Mouse (Mus musculus) left cerebral cortex, adult 9 months (tissue): ENCODE measurements around the gene Abcg2.
"Not testable (repeated sequence)": the region's sequence is repeated elsewhere in the genome, so short reads cannot be mapped to it uniquely, and the experiment has no call there.

Experiments
- DNase-seq, 2 experiments: peaks; one replicate each; pipeline ENCODE4 v3.0.0; 2022; ENCODE audit warnings: low spot score in 2 of 2

The Abcg2 gene

GRCm38 (mm10) chr6:58584223-58584622 lies at the start of gene Abcg2:
Abcg2 (plus strand) TSS chr6:58584523.
- DNase-seq: not testable (repeated sequence)

GRCm38 (mm10) chr6:58540263-58540662 lies 44.1 kb upstream of the Abcg2 start:
- not testable (repeated sequence) for DNase-seq

- peak in 1 of 2 experiments; percentile 36 for DNase-seq
Measured at GRCm38 (mm10) chr6:58542852-58543251, 41.5 kb upstream of the Abcg2 start.

- not testable (repeated sequence) for DNase-seq
Measured at GRCm38 (mm10) chr6:58544971-58545370, 39.4 kb upstream of the Abcg2 start.

- not testable (repeated sequence) for DNase-seq
Measured at GRCm38 (mm10) chr6:58546050-58546449, 38.3 kb upstream of the Abcg2 start.

DNA sequence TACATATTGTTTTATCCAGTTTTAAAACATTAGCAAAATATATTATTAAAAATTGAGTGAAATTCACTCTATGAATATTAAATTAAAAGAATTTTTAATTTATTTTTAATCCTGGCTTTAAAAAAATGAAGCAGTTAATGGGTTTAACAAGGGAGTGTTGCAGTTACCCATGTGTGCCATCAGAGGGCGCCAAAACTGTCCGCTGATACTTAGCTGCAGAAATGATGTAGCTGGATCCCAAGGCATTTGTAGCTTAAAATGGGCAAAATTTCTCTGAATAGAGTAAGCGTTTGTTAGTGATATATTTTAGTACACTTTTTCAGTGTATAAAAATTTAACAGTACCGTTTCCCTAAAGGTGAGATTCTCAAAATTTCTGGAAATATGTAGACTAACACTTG lies 37.5 kb upstream of the Abcg2 start:
- peak in 1 of 2 experiments; percentile 57 for DNase-seq

- not testable (repeated sequence) for DNase-seq
Measured at GRCm38 (mm10) chr6:58553812-58554211, 30.5 kb upstream of the Abcg2 start.

DNA sequence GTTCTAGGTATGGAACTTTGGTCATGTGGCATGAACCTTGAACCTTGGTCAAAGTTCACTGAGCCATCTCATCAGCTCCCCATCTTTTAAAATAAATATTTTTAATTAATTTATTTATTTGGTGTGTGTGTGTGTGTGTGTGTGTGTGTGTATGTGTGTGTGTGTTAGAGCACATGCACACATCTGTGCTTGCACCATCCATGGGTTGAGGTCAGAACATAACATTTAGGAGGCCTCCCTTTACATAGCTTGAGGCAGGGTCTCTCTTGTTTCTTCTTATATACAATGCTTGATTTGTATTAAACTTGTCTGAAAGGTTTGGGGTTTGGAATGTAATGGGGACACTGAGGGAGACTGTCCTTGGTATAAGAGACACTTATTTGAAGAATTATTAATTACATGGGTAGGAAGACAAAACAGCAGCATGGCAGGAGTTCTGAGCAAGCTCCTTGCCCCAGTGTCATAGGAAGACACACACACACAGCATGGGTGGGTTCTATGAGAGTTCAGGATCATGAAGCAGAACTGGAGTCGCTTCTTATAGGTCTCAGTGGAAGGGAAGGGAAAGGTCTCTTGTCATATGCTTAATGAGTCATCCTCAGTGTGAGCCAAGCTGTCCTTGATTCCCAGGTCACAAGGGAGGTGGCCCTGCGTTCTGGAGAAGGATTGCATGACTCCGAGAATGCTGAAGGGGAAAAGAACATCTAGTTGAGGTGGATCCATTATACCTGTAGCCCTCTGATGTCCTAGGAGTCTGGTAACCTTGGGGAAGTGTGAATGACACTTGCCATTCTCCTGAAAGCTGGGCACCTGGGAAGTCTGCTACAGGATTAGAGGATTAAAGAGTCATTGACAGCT lies 9.9 kb downstream of the Abcg2 start:
- not testable (repeated sequence) for DNase-seq

GRCm38 (mm10) chr6:58595639-58596293 lies 11.4 kb downstream of the Abcg2 start:
- not testable (repeated sequence) for DNase-seq

- DNase-seq: peak in 1 of 2 experiments; percentile 25
Measured at GRCm38 (mm10) chr6:58596294-58596653, 12.0 kb downstream of the Abcg2 start.

DNA sequence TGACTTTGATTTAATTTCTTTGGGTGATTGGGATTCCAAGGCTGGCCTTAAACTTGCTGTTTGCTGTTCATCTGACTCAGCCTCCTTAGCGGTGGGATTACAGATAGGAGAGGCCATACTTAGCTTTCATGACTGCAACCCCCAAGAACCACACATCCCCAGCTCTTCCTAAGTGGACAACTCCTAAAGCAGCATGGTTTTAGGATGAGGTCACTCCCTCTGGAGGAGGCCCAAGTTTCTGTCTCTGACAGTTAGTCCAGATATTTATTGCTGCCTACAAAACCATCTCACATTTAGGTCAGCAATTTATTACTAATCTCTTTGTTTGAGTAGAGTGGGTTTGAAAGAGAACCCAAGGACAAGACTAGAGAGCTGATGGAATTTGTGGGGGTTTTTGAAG lies 17.8 kb downstream of the Abcg2 start:
- not testable (repeated sequence) for DNase-seq

- not testable (repeated sequence) for DNase-seq
Measured at GRCm38 (mm10) chr6:58602991-58603390, 18.7 kb downstream of the Abcg2 start.

DNA sequence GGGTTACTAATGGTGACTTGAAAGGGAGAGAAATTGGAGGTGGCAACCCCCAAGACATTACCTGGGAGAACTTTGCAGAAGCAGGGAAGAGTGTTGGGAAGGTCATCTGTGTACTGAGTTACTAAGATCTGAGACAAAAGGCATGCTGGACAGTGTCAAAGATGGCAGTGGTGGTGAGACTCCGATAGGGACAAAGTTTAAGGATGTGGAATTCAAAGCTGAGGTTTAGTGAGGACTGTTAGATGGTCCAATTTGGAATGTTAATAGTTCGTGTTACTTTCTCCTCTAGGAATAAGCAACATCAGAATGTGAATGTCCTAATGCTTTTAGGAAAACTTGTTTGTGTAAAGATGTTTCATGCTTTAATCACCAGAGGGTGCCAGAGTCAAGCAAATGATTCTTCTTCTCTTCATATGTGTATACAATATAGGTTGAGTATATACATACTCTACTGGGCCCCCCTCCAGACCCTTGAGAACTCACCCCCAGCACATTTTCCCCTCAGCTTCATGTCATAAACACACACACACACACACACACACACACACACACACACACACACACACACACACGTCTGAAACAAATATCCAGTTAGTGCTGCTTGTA lies 19.3 kb downstream of the Abcg2 start:
- DNase-seq: peak in 1 of 2 experiments; percentile 42

GRCm38 (mm10) chr6:58606642-58607041 lies 22.3 kb downstream of the Abcg2 start:
- no peak for DNase-seq

DNA sequence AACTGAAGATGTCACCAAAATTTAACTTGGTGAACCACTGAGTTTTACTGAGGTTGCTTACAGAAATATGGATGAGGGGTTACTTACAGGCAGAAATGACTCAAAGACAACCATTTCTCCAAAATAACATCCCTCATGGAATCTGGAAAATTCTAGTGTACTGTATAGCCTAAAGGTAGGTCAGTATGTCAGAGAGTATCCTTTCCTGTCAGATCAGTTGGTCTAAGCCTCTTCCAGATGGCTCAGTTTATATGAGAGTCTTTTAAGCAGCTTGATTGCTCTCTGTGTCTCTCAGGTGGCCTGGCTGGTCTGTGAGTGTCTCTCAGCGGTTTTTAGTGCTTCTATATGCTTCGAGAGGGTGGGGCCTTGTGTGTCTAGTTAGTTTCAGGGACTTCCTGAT lies 24.1 kb downstream of the Abcg2 start:
- no peak for DNase-seq

DNA sequence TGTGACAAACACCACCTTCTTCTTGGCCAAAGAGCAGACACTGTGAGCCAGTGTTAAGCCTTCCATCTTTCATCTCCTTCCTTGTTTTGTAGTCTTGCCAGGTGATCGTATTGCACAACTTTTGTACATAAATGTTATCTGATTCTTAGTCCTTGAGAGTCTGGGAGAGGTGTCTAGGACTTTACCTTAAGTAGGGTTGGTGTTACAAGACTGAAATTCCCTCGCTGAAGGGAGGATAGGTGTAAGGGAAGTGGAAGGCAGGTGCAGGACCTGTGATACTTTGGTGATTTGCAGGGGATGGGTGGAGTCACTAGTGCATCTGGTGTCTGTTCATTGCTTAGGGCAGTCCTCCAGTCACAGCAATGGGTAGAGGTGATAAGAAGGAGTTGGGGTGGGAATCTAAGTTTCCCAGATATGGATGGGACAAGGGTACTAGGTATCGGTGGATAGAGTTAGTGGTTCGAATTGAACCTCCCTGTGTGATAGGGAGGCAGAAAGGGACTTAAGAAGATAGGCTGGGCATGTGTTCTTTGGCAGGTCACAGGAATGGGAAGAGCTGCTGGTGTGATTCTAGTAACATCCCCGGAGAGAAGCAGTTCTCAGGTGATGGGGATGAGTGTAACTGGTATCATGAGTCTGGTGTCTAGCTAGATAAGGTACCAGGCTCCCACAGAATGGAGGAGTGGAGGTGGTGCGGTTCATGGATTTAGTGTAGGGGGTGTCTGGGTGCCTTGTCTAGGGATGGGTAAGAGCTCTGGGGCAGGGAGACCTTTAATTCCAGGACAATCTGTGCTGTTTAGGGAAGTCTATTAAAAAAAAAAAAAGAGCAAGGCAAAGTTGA lies 25.8 kb downstream of the Abcg2 start:
- DNase-seq: no peak

DNA sequence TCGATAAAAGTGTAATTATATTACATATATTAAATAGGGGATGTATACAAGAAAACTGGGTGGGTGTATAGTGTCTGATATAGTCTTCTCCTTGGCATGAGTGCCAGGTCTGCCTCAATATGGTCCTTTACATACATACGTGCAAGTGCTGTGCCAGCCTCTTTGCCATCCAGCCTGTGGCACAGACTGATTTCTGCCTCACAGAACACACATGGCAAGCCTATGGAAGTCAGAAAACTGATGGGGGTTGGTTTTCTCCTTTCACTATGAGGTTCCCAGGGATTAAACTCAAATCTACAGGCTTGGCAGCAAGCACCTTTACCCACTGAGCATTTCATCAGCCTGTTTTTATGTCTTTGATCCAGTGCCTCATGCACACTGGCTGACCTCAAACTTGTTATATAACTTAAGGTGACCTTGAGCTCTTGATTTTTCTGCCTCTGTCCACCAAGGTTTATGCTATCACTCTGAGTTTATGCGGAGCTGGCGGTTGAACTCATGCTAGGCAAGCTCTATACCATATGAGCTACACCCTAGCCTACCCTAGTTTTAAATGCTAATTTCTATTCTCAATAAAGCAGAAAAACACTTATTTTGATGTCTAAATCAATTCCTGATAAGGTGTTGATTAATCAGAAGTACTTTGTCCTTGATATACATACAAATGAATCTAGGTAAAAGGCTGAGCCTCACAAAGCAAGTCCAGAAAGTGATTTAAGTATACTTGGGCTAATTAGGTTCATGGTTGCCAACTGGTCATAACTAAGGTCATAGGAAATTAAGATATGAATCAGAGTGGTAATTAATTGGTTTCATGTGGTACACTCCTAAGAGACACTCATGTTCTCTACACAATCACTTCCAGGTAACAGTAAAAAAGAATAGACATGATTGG lies 26.7 kb downstream of the Abcg2 start:
- no peak for DNase-seq

GRCm38 (mm10) chr6:58624126-58624525 lies 39.8 kb downstream of the Abcg2 start:
- DNase-seq: no peak

DNA sequence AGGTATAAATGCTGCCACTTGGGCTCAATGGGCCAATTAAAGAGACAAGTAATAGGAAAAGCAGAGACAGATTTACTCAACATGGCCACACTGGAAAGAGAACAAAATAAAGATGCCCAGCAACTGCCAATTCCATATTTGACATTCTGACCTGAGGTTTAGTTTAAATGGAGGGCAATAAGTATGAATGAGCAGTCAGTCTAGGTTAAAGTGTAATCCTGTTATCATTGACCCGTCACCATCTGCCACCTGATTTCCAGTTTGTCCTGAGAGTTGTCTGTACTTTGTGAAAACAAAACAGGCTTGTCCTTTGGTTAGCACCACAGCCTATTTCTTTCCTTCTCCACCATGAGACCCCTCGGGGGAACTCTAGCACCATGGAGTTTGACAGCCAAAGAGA lies 44.9 kb downstream of the Abcg2 start:
- DNase-seq: no peak

DNA sequence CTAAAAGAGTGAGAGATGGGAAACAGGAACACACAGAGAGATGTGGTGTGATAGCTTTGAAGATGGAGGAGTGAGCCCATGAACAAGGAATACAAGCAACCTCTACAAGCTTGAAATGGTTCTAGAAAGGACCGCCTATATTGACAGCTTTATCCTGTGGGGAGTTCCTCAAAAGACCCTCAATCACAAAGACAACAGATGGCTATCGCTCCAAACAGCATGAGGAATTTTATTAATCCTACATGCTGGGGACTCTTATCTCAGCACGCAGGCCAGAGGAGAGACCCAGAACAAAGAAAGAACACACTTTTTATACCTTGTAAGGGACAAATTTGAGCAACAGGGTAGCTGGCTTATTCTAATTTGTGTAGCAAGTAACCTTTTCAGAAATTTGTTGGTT lies 48.1 kb downstream of the Abcg2 start:
- no peak for DNase-seq

DNA sequence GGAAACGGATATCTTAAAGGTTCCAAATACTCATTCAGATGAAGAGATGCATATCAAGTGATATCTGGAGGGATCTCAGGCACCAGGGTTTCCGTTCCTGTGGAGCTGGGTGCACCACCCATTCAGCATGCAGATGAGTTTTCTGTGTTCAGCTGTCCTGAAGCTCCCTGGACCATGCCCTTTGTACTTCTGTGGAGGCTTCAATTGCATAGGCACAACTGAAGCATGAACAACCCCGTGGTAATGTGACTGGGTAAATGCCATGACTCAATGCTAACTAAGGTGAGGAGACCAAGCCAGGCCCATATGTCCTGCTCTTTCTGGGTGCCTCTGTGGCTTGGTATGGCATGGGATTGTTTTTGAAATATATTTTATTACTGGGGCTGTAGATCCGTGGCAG lies 49.4 kb downstream of the Abcg2 start:
- no peak for DNase-seq
